Mouse (Mus musculus): Measurements from ENCODE around the gene C130050O18Rik. TPM values are rescaled to one million over a fixed set of nuclear protein-coding genes. Genes with fewer than 3 reads are reported as not detected.
"Not testable (repeated sequence)": the region's sequence is repeated elsewhere in the genome, so short reads cannot be mapped to it uniquely, and the experiment has no call there.

The C130050O18Rik gene
- total and polyA plus RNA-seq, 3 experiments: 0.07 to 0.83 (median 0.33) TPM

- ATAC-seq (ENCODE audit: extremely low read depth, insufficient number of reproducible peaks, low FRiP score, poor library complexity, severe bottlenecking): peak; percentile 62
- peaks cover 97% of the 10 kb centered on the region for H3K4me1 ChIP-seq (ENCODE audit: insufficient read depth, low read depth, low read length)
- peak overlapping the region; percentile 66; the same call in 1 of the 2 replicates for H3K4me3 ChIP-seq (ENCODE audit: low read depth, low read length)
These were observed 16.1 kb upstream of the C130050O18Rik start for GRCm38 (mm10) chr5:139388694-139389675.

DNA sequence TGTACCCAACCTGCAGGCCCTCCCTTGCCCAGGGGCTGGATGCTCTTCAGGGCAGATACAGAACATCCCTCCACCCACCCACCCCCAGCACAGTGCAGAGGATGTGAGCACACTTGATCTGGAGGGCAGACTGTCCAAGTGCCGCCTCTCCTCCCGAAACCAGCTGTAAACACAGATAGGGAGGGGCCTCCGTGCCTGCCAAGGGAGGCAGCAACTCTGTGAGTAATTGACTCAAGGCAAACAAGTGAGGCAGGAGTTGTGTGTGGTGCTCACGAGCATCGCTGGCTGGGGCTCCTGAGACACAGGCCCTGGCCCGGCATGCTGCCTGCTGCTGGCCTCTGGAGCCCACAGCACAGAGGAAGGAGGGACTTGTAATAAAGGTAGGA lies 15.4 kb upstream of the C130050O18Rik start:
- ATAC-seq (ENCODE audit: extremely low read depth, insufficient number of reproducible peaks, low FRiP score, poor library complexity, severe bottlenecking) (peak; percentile 52), DNase-seq (ENCODE audit: low spot score) (peak; percentile 62)
- H3K36me3 ChIP-seq (replicated peaks): peaks cover 96% of the 10 kb centered on the region

More at GRCm38 (mm10) chr5:139388694-139389675, 16.1 kb upstream of the C130050O18Rik start:
- Histone ChIP-seq H3K36me3 (replicated peaks) (peaks cover 96% of the 10 kb centered on the region), H3K9me3 (replicated peaks) (no peaks in the 10 kb centered on the region), H3K27me3 (ENCODE audit: insufficient read depth, low read length) (no peaks in the 10 kb centered on the region)
- no peak for TF ChIP-seq CTCF (IDR thresholded peaks at IDR 0.05; ENCODE audit: low read depth, low read length)
- TF ChIP-seq TAL1 (conservative IDR thresholded peaks at IDR 0.05; ENCODE audit: low read depth, low read length): peak; percentile 44
- DNase-seq (ENCODE audit: low spot score): no peak

GRCm38 (mm10) chr5:139390324-139391119 lies 14.6 kb upstream of the C130050O18Rik start:
- peaks cover 96% of the 10 kb centered on the region for H3K36me3 ChIP-seq (replicated peaks)
- H3K4me1 ChIP-seq (ENCODE audit: insufficient read depth, low read depth, low read length): peaks cover 97% of the 10 kb centered on the region
- not testable (repeated sequence) for H3K27me3 ChIP-seq (ENCODE audit: insufficient read depth, low read length); H3K9me3 ChIP-seq (replicated peaks); ATAC-seq (ENCODE audit: extremely low read depth, insufficient number of reproducible peaks, low FRiP score, poor library complexity, severe bottlenecking); H3K4me3 ChIP-seq (ENCODE audit: low read depth, low read length); DNase-seq (ENCODE audit: low spot score)

More for the DNA sequence above, 15.4 kb upstream of the C130050O18Rik start:
- H3K27me3 ChIP-seq (ENCODE audit: insufficient read depth, low read length): no peaks in the 10 kb centered on the region
- H3K9me3 ChIP-seq (replicated peaks): no peaks in the 10 kb centered on the region
- H3K4me3 ChIP-seq (ENCODE audit: low read depth, low read length): peak overlapping the region; percentile 66; the same call in 1 of the 2 replicates
- H3K4me1 ChIP-seq (ENCODE audit: insufficient read depth, low read depth, low read length): peaks cover 97% of the 10 kb centered on the region
- TF ChIP-seq TAL1 (conservative IDR thresholded peaks at IDR 0.05; ENCODE audit: low read depth, low read length) (peak; percentile 36), POLR2AphosphoS5 (IDR thresholded peaks at IDR 0.05; ENCODE audit: insufficient replicate concordance, low read depth, low read length) (no peak), GATA2 (IDR thresholded peaks at IDR 0.05; ENCODE audit: borderline replicate concordance, low read depth, low read length) (no peak), GATA1 (IDR thresholded peaks at IDR 0.05; ENCODE audit: borderline replicate concordance, low read length) (no peak), CTCF (IDR thresholded peaks at IDR 0.05; ENCODE audit: low read depth, low read length) (no peak)

DNA sequence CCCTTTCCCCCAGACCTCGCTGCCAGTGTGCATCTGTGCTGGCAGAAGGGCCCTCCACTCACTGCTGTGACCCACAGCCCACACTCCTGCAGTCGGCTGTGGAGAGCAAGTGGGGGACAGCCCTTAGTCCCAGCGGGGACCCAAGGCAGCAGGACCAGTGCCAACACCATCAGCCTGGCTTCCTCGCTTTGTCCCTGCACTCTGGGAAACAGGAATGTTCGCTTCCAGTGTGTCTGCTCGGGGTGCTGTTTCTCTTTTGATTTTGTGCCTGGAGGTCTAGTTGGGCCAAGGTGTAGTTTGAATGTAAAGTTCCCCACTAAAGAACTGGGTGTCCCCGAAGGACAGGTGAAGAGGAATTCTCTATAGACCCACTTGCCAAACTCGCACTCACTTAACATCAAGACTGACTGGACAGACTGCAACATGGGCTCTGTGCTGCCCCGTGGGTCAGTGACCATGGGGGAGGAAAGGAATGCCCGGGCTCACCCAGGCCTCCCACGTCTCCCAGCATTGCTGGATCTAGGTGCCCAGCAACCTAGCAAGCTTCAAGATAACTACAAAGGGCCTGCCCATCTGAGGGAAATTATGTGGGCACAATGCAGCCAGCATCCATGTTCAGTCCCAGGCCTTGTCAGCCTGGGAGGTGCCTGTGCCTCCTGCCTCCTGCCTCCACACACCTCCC lies 13.6 kb upstream of the C130050O18Rik start:
- TF ChIP-seq POLR2AphosphoS5 (IDR thresholded peaks at IDR 0.05; ENCODE audit: insufficient replicate concordance, low read depth, low read length) (peak; percentile 0; the same call in 1 of the 2 replicates), GATA2 (IDR thresholded peaks at IDR 0.05; ENCODE audit: borderline replicate concordance, low read depth, low read length) (no peak), CTCF (IDR thresholded peaks at IDR 0.05; ENCODE audit: low read depth, low read length) (no peak), TAL1 (conservative IDR thresholded peaks at IDR 0.05; ENCODE audit: low read depth, low read length) (no peak), GATA1 (IDR thresholded peaks at IDR 0.05; ENCODE audit: borderline replicate concordance, low read length) (no peak)
- no peak for ATAC-seq (ENCODE audit: extremely low read depth, insufficient number of reproducible peaks, low FRiP score, poor library complexity, severe bottlenecking)
- H3K27me3 ChIP-seq (ENCODE audit: insufficient read depth, low read length): no peaks in the 10 kb centered on the region
- peaks cover 95% of the 10 kb centered on the region for H3K4me1 ChIP-seq (ENCODE audit: insufficient read depth, low read depth, low read length)
- peaks cover 94% of the 10 kb centered on the region for H3K36me3 ChIP-seq (replicated peaks)
- DNase-seq (ENCODE audit: low spot score): no peak
- no peaks in the 10 kb centered on the region for H3K9me3 ChIP-seq (replicated peaks)
- H3K4me3 ChIP-seq (ENCODE audit: low read depth, low read length): peak overlapping the region; percentile 31; the same call in 1 of the 2 replicates

DNA sequence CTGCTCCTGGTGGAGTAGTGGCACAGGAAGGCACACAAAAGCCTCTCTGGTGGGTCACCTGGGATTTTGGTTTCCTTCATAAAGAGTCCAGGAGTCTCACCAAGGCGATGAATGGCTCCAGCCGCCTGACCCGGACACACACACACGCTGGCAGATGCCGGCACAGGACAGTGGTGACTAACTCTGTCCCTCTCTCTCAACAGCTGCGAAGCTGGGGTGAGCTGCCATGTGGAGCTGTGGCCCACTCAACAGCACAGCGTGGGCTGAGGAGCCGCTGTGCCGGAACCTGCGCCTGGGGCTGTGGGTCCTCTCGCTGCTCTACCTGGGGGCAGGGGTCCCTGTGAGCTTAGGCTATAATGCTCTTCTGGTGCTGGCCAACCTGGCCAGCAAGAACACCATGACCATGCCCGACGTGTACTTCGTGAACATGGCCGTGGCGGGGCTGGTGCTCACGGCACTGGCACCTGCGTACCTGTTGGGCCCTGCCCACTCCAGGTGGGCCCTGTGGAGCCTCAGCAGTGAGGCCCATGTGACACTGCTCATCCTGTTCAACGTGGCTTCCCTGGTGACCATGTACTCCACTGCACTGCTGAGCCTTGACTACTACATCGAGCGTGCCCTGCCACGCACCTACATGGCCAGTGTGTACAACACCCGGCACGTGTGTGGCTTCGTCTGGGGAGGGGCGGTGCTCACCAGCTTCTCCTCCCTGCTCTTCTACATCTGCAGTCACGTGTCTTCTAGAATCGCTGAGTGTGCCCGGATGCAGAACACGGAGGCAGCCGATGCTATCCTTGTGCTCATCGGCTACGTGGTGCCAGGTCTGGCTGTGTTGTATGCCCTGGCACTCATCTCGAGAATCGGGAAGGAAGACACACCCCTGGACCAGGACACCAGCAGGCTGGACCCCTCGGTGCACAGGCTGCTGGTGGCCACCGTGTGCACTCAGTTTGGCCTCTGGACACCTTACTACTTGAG lies 12.6 kb upstream of the C130050O18Rik start:
- no peaks in the 10 kb centered on the region for H3K27me3 ChIP-seq (ENCODE audit: insufficient read depth, low read length)
- ATAC-seq (ENCODE audit: extremely low read depth, insufficient number of reproducible peaks, low FRiP score, poor library complexity, severe bottlenecking) (no peak), DNase-seq (ENCODE audit: low spot score) (no peak)
- no peaks in the 10 kb centered on the region for H3K9me3 ChIP-seq (replicated peaks)
- no peak for TF ChIP-seq GATA1 (IDR thresholded peaks at IDR 0.05; ENCODE audit: borderline replicate concordance, low read length)
- no peak for TF ChIP-seq GATA2 (IDR thresholded peaks at IDR 0.05; ENCODE audit: borderline replicate concordance, low read depth, low read length)
- no peak for TF ChIP-seq TAL1 (conservative IDR thresholded peaks at IDR 0.05; ENCODE audit: low read depth, low read length)
- TF ChIP-seq POLR2AphosphoS5 (IDR thresholded peaks at IDR 0.05; ENCODE audit: insufficient replicate concordance, low read depth, low read length): no peak; the same call in 1 of the 2 replicates
- TF ChIP-seq CTCF (IDR thresholded peaks at IDR 0.05; ENCODE audit: low read depth, low read length): no peak
- H3K36me3 ChIP-seq (replicated peaks): peaks cover 95% of the 10 kb centered on the region
- H3K4me1 ChIP-seq (ENCODE audit: insufficient read depth, low read depth, low read length): peaks cover 92% of the 10 kb centered on the region
- peak overlapping the region; percentile 2; the same call in 1 of the 2 replicates for H3K4me3 ChIP-seq (ENCODE audit: low read depth, low read length)

Measured in G1E (cell line).